Mouse (Mus musculus) myocyte (in vitro differentiated cells): ENCODE data around the gene Rhbdf2. TPM values are rescaled to one million over a fixed set of nuclear protein-coding genes. Genes with fewer than 3 reads are reported as not detected.

ENCODE experiments used
- H3K27me3 ChIP-seq: one replicate; pipeline ENCODE4 v1.6.1; 2011; ENCODE audit not compliant: control insufficient read depth, insufficient read depth, insufficient read length
- H3K36me3 ChIP-seq: one replicate; pipeline ENCODE4 v1.6.1; 2011; ENCODE audit not compliant: control insufficient read depth, insufficient read depth
- H3K4me2 ChIP-seq: one replicate; pipeline ENCODE4 v1.6.1; 2011; ENCODE audit warnings: low read depth, control low read depth
- H3K4me3 ChIP-seq: one replicate; pipeline ENCODE4 v1.5.1; 2011; ENCODE audit warnings: mild to moderate bottlenecking, control low read depth, moderate library complexity
- H3K79me2 ChIP-seq: one replicate; pipeline ENCODE4 v1.6.1; 2011; ENCODE audit not compliant: control insufficient read depth, insufficient read depth
- H3ac ChIP-seq: one replicate; pipeline ENCODE4 v1.6.1; 2011; ENCODE audit not compliant: control insufficient read depth, insufficient read length
- CEBPB ChIP-seq: IDR thresholded peaks from 2 replicates; pipeline ENCODE4 v1.6.1; 2011; ENCODE audit warnings: mild to moderate bottlenecking, moderate library complexity; ENCODE audit not compliant: poor library complexity, insufficient read depth, severe bottlenecking
- E2F4 ChIP-seq: IDR thresholded peaks from one replicate; pipeline ENCODE4 v1.6.1; 2011; ENCODE audit warnings: mild to moderate bottlenecking, control low read depth, moderate library complexity; ENCODE audit not compliant: insufficient read depth
- MAX ChIP-seq: IDR thresholded peaks from one replicate; pipeline ENCODE4 v1.6.1; 2011; ENCODE audit warnings: low read depth, mild to moderate bottlenecking, control low read depth
- MYOD1 ChIP-seq, 3 experiments: IDR thresholded peaks; one replicate each; pipeline ENCODE4 v1.6.1; 2011; ENCODE audit warnings: control low read depth in 2 of 3, low read depth in 2 of 3, mild to moderate bottlenecking in 2 of 3, moderate library complexity in 1 of 3; ENCODE audit not compliant: insufficient read length in 2 of 3, control insufficient read depth in 1 of 3
- MYOG ChIP-seq, 3 experiments: IDR thresholded peaks; one replicate each; pipeline ENCODE4 v1.6.1; 2011; ENCODE audit warnings: control low read depth in 2 of 3, low read depth in 2 of 3, mild to moderate bottlenecking in 2 of 3; ENCODE audit not compliant: insufficient read length in 2 of 3, control insufficient read depth in 1 of 3, insufficient read depth in 1 of 3
- POLR2A ChIP-seq: IDR thresholded peaks from one replicate; pipeline ENCODE4 v1.6.1; 2011; ENCODE audit warnings: low read depth, mild to moderate bottlenecking, control low read depth, moderate library complexity; ENCODE audit not compliant: insufficient read length
- POLR2AphosphoS2 ChIP-seq: IDR thresholded peaks from one replicate; pipeline ENCODE4 v1.6.1; 2011; ENCODE audit warnings: low read depth, control low read depth; ENCODE audit not compliant: insufficient read length
- REST ChIP-seq: IDR thresholded peaks from one replicate; pipeline ENCODE4 v1.6.1; 2011; ENCODE audit warnings: mild to moderate bottlenecking, control low read depth, moderate library complexity; ENCODE audit not compliant: insufficient read depth, insufficient read length
- SRF ChIP-seq: IDR thresholded peaks from one replicate; pipeline ENCODE4 v1.6.1; 2011; ENCODE audit warnings: low read depth; ENCODE audit not compliant: control insufficient read depth, insufficient read length
- TCF12 ChIP-seq: IDR thresholded peaks from one replicate; pipeline ENCODE4 v1.6.1; 2011; ENCODE audit warnings: mild to moderate bottlenecking, control low read depth; ENCODE audit not compliant: poor library complexity, insufficient read depth, severe bottlenecking
- TCF3 ChIP-seq: IDR thresholded peaks from one replicate; pipeline ENCODE4 v1.6.1; 2011; ENCODE audit warnings: low read depth, control low read depth; ENCODE audit not compliant: insufficient read length
- USF1 ChIP-seq: IDR thresholded peaks from one replicate; pipeline ENCODE4 v1.6.1; 2011; ENCODE audit warnings: low read depth, mild to moderate bottlenecking, control low read depth, moderate library complexity
- polyA plus RNA-seq: library from polyadenylated mRNA; unstranded; fragments of >200 nt; fragmentation: generic; extraction: Trizol; gene quantifications from one replicate; pipeline ENCODE4 v1.2.1, GENCODE M21; 2012; ENCODE audit warnings: missing spikeins

The Rhbdf2 gene
- polyA plus RNA-seq, 1 experiment: 16.2 TPM

DNA sequence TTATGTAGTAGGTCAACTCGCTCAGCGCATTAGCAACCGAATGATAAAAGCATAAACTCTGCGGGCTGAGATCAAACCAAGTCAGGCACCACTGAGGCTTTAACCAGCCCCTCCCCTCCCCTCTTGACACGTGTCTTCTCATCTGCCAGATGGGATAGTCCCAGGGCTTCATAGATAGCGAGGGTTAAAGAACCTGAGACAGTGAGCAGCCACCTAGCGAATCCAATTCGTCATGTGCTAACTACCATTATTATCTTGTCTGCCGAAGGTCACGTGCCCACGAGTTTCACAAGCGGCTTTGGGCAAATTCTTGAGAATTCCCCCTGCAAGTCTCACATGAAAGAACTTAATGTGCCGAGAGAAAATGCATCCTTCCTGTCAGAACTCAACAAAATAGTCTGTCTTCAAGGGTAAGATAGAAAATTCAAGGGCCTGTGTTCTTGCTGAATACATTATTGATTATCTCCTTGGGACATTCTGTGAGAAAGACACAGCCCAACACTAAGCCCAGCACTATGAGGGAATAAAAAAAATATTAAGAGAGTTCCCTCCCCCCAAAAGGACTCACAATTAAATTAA, 43.1 kb upstream of the Rhbdf2 start:
- no peaks in the 10 kb centered on the region for H3K27me3 ChIP-seq
- no peak overlapping the region for H3K4me2 ChIP-seq
- TF ChIP-seq MAX (no peak), MYOD1 (IDR thresholded peaks at IDR 0.05; ENCODE audit: control insufficient read depth in 1 of 3, insufficient read length in 2 of 3, low read depth in 2 of 3) (no peak), REST (no peak), SRF (no peak), TCF3 (no peak), MYOG (IDR thresholded peaks at IDR 0.05; ENCODE audit: control insufficient read depth in 1 of 3, insufficient read depth in 1 of 3, insufficient read length in 2 of 3, low read depth in 2 of 3) (no peak), CEBPB (no peak), E2F4 (no peak), POLR2A (no peak), POLR2AphosphoS2 (no peak), USF1 (no peak), TCF12 (no peak)
- H3ac ChIP-seq: no peak overlapping the region
- H3K4me3 ChIP-seq: no peak overlapping the region
- peaks cover 34% of the 10 kb centered on the region for H3K79me2 ChIP-seq
- peaks cover 12% of the 10 kb centered on the region for H3K36me3 ChIP-seq

GRCm38 (mm10) chr11:116669316-116669715, 42.5 kb upstream of the Rhbdf2 start:
- H3K4me2 ChIP-seq: no peak overlapping the region
- peaks cover 29% of the 10 kb centered on the region for H3K79me2 ChIP-seq
- H3K36me3 ChIP-seq: peaks cover 7% of the 10 kb centered on the region
- H3K27me3 ChIP-seq: no peaks in the 10 kb centered on the region
- H3K4me3 ChIP-seq: no peak overlapping the region
- no peak overlapping the region for H3ac ChIP-seq
- TF ChIP-seq USF1 (no peak), TCF3 (no peak), CEBPB (no peak), TCF12 (no peak), MYOG (IDR thresholded peaks at IDR 0.05; ENCODE audit: control insufficient read depth in 1 of 3, insufficient read depth in 1 of 3, insufficient read length in 2 of 3, low read depth in 2 of 3) (no peak), POLR2A (no peak), REST (no peak), MYOD1 (IDR thresholded peaks at IDR 0.05; ENCODE audit: control insufficient read depth in 1 of 3, insufficient read length in 2 of 3, low read depth in 2 of 3) (no peak), MAX (no peak), E2F4 (no peak), POLR2AphosphoS2 (no peak), SRF (no peak)

DNA sequence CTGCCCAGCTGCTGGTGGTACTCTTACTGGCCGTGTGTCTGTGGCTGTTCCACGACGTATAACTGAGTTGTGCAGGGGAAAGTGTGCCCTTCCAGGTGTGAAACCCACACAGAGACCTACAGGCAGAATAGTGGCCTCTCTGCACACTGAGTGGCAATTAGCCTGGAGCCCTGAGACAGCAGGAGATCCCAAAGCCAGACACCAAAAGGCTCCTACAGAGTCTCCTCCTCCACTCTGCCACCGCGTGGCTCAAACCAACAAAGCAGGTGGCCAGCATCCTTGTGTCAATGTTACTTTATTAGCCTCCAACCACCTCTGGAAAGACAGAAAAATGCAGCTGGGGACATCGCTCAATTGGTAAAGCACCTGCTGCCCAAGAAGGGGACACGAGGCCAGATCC, 42.0 kb upstream of the Rhbdf2 start:
- Histone ChIP-seq H3K4me2 (no peak overlapping the region), H3K36me3 (peaks cover 2% of the 10 kb centered on the region), H3ac (no peak overlapping the region), H3K79me2 (peaks cover 25% of the 10 kb centered on the region), H3K4me3 (no peak overlapping the region), H3K27me3 (no peaks in the 10 kb centered on the region)
- TF ChIP-seq POLR2A (no peak), E2F4 (no peak), TCF12 (no peak), POLR2AphosphoS2 (no peak), TCF3 (no peak), MYOG (IDR thresholded peaks at IDR 0.05; ENCODE audit: control insufficient read depth in 1 of 3, insufficient read depth in 1 of 3, insufficient read length in 2 of 3, low read depth in 2 of 3) (no peak), CEBPB (no peak), REST (no peak), MAX (no peak), SRF (no peak), MYOD1 (IDR thresholded peaks at IDR 0.05; ENCODE audit: control insufficient read depth in 1 of 3, insufficient read length in 2 of 3, low read depth in 2 of 3) (no peak), USF1 (no peak)

DNA sequence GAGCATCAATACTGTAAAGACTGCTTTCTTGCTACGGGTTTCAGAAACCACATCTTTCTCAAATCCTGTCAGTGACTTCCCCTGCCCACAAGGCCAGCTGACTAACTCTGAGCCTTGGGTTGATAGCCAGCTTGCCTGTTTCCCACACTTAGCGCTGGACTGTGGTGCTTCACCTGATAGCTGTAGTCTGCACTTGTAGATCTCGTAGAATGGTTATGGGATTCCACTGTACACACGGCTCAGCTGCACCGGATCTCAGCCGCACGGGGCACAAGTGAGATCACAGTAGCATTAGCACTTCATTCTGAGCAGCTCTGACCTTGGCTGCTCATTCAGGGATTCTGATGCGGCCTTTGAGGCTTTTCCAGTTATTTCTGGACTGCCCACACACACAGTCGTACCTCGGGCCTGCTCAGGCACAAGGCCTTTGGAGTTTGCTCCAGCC, 41.6 kb upstream of the Rhbdf2 start:
- Histone ChIP-seq H3K27me3 (no peaks in the 10 kb centered on the region), H3K36me3 (no peaks in the 10 kb centered on the region), H3K79me2 (peaks cover 20% of the 10 kb centered on the region), H3K4me3 (no peak overlapping the region), H3ac (no peak overlapping the region), H3K4me2 (no peak overlapping the region)
- TF ChIP-seq USF1: no peak
- TF ChIP-seq REST: no peak
- TF ChIP-seq CEBPB: no peak
- no peak for TF ChIP-seq MAX
- TF ChIP-seq POLR2A: no peak
- TF ChIP-seq POLR2AphosphoS2: no peak
- TF ChIP-seq MYOD1 (IDR thresholded peaks at IDR 0.05; ENCODE audit: control insufficient read depth in 1 of 3, insufficient read length in 2 of 3, low read depth in 2 of 3): no peak
- no peak for TF ChIP-seq SRF
- TF ChIP-seq TCF12: no peak
- TF ChIP-seq TCF3: no peak
